8 mouse cellular contexts compared by ENCODE assay signal in genomic region chr2:164075088-164075487, GRCm38 (mm10). TPM values are rescaled to one million over a fixed set of nuclear protein-coding genes. Genes with fewer than 3 reads are reported as not detected.
DNase-seq lines count a peak whose midpoint lies in the region; ATAC-seq and TF ChIP-seq lines count a peak whose summit lies in the region.

No protein-coding gene starts in this region.

- peak overlapping the region; percentile 98 for H3K4me3 ChIP-seq in lung, adult 2 months (replicated peaks; ENCODE audit: extremely low read depth, low read depth, low read length)
- H3K4me3 ChIP-seq in forebrain, embryonic 16.5 days (replicated peaks; ENCODE audit: low read length), result peak overlapping the region; percentile 97
- H3K4me3 ChIP-seq in liver, embryonic 16.5 days (ENCODE audit: low read depth, low read length), result peak overlapping the region; percentile 93
- H3K4me3 ChIP-seq in olfactory bulb, adult 2 months (ENCODE audit: insufficient read depth, low read depth, low read length), result peak overlapping the region; percentile 23; the same call in 1 of the 2 replicates

- TF ChIP-seq CTCF in lung, adult 2 months (IDR thresholded peaks at IDR 0.05; ENCODE audit: insufficient read depth, low read length), result no peak
- TF ChIP-seq CTCF in olfactory bulb, adult 2 months (IDR thresholded peaks at IDR 0.05; ENCODE audit: insufficient read depth, low read depth, low read length), result no peak

- H3K4me1 ChIP-seq in lung, adult 2 months (ENCODE audit: control insufficient read depth, insufficient read depth, low read length), result peaks cover 4% of the 10 kb centered on the region; the same call in 1 of the 2 replicates
- peaks cover 13% of the 10 kb centered on the region for H3K4me1 ChIP-seq in forebrain, embryonic 16.5 days (replicated peaks; ENCODE audit: control insufficient read depth, insufficient read depth, low read length)
- peaks cover 28% of the 10 kb centered on the region for H3K4me1 ChIP-seq in liver, embryonic 16.5 days (ENCODE audit: control insufficient read depth, low read depth, low read length)
- H3K4me1 ChIP-seq in olfactory bulb, adult 2 months (ENCODE audit: control insufficient read depth, insufficient read depth, low read length), result no peaks in the 10 kb centered on the region

- TF ChIP-seq POLR2A in lung, adult 2 months (IDR thresholded peaks at IDR 0.05; ENCODE audit: borderline replicate concordance, extremely low read depth, low read depth, low read length), result no peak
- no peak for TF ChIP-seq POLR2A in olfactory bulb, adult 2 months (IDR thresholded peaks at IDR 0.05; ENCODE audit: insufficient read depth, low read depth, low read length)

- no peak overlapping the region for H3K9ac ChIP-seq in forebrain, embryonic 16.5 days (replicated peaks; ENCODE audit: low read depth, low read length)
- peak overlapping the region; percentile 78 for H3K9ac ChIP-seq in liver, embryonic 16.5 days (ENCODE audit: low read depth, low read length)

- ATAC-seq in forebrain, embryonic 16.5 days, result no peak
- no peak for ATAC-seq in liver, embryonic 16.5 days (ENCODE audit: low read depth)

- H3K4me2 ChIP-seq in forebrain, embryonic 16.5 days (ENCODE audit: low read length), result peak overlapping the region; percentile 94
- peak overlapping the region; percentile 83 for H3K4me2 ChIP-seq in liver, embryonic 16.5 days (ENCODE audit: low read depth, low read length)

- intact Hi-C loops in left cerebral cortex, postnatal 14 days (cut with DNase I), result no loop called here

- H3K36me3 ChIP-seq in forebrain, embryonic 16.5 days (ENCODE audit: control insufficient read depth, insufficient read depth), result no peaks in the 10 kb centered on the region
- peaks cover 3% of the 10 kb centered on the region; the same call in 1 of the 2 replicates for H3K36me3 ChIP-seq in liver, embryonic 16.5 days (ENCODE audit: control insufficient read depth, insufficient read depth)

- H3K9me3 ChIP-seq in forebrain, embryonic 16.5 days (ENCODE audit: control insufficient read depth, low read length), result no peaks in the 10 kb centered on the region
- no peaks in the 10 kb centered on the region for H3K9me3 ChIP-seq in liver, embryonic 16.5 days (replicated peaks; ENCODE audit: control insufficient read depth, low read length)

- no peaks in the 10 kb centered on the region for H3K27me3 ChIP-seq in forebrain, embryonic 16.5 days (replicated peaks; ENCODE audit: control insufficient read depth, insufficient read depth, low read length)
- no peaks in the 10 kb centered on the region for H3K27me3 ChIP-seq in liver, embryonic 16.5 days (ENCODE audit: control insufficient read depth, insufficient read depth, low read depth, low read length)

- WGBS in lung, adult 2 months, result 10% methylated on average over 5 of the region's 5 CpGs
- WGBS in forebrain, embryonic 16.5 days, result 47% methylated on average over 5 of the region's 5 CpGs
- WGBS in liver, embryonic 16.5 days (ENCODE audit: insufficient replicate concordance), result 14% methylated on average over 5 of the region's 5 CpGs
- 25% methylated on average over 5 of the region's 5 CpGs for WGBS in olfactory bulb, adult 2 months

- H3K27ac ChIP-seq in forebrain, embryonic 16.5 days (ENCODE audit: low read length), result no peak overlapping the region
- no peak overlapping the region; the same call in 1 of the 2 replicates for H3K27ac ChIP-seq in liver, embryonic 16.5 days (ENCODE audit: low read length)
- no peak overlapping the region for H3K27ac ChIP-seq in olfactory bulb, adult 2 months (ENCODE audit: insufficient read depth, low read depth, low read length)

- no peak for DNase-seq in lung, adult 2 months
- DNase-seq in lung, postnatal 10 days, result no peak
- DNase-seq in left cerebral cortex, postnatal 14 days (ENCODE audit: low spot score in 2 of 2), result no peak
- DNase-seq in right cerebral cortex, adult 18-20 months, result no peak
- no peak for DNase-seq in layer of hippocampus, postnatal 14 days (ENCODE audit: low spot score in 2 of 2)

RNA-seq across cellular contexts. Expression of gene Tomm34, which starts 4.1 kb away (rescaled TPM):
- 43.5 and 48.8 TPM in 2 replicates for polyA plus RNA-seq in lung, adult 2 months (2012; rRNA removed)
- polyA plus RNA-seq in forebrain, embryonic 16.5 days (2015; fragmentation: Nextera tagmentation; extraction: Ambion mirVana), result 58.4 and 61.0 TPM in 2 replicates
- polyA plus RNA-seq in liver, embryonic 16.5 days (2015; fragmentation: Nextera tagmentation; extraction: Ambion mirVana), result 16.2 and 16.9 TPM in 2 replicates
- not detected in 2 replicates for polyA plus RNA-seq in olfactory bulb, adult 2 months (2012; ENCODE audit: insufficient read depth, insufficient read length, low replicate concordance, missing spikeins)
- total RNA-seq in left cerebral cortex, postnatal 14 days (2021), result 10 to 100 TPM; 40.8 to 43.6 TPM
- 10 to 100 TPM; 55.3 to 58.4 TPM for total RNA-seq in layer of hippocampus, postnatal 14 days (2021)

RNA-seq across cellular contexts. Expression of gene Stk4, which starts 5.0 kb away (rescaled TPM):
- polyA plus RNA-seq in lung, adult 2 months (2012; rRNA removed), result 22.0 and 31.3 TPM in 2 replicates
- polyA plus RNA-seq in forebrain, embryonic 16.5 days (2015; fragmentation: Nextera tagmentation; extraction: Ambion mirVana), result 31.3 and 34.7 TPM in 2 replicates
- polyA plus RNA-seq in liver, embryonic 16.5 days (2015; fragmentation: Nextera tagmentation; extraction: Ambion mirVana), result 12.8 and 14.0 TPM in 2 replicates
- polyA plus RNA-seq in olfactory bulb, adult 2 months (2012; ENCODE audit: insufficient read depth, insufficient read length, low replicate concordance, missing spikeins), result 150 TPM in 1 of 2 replicates, not detected in the other
- 10 to 100 TPM; 32.2 to 35.6 TPM for total RNA-seq in left cerebral cortex, postnatal 14 days (2021)
- 10 to 100 TPM; 41.5 to 43.0 TPM for total RNA-seq in layer of hippocampus, postnatal 14 days (2021)

RNA-seq across cellular contexts. Expression of gene Pabpc1l, which starts 49.8 kb away (rescaled TPM):
- 0.40 and 0.50 TPM in 2 replicates for polyA plus RNA-seq in lung, adult 2 months (2012; rRNA removed)
- polyA plus RNA-seq in forebrain, embryonic 16.5 days (2015; fragmentation: Nextera tagmentation; extraction: Ambion mirVana), result 2.3 and 3.7 TPM in 2 replicates
- 0.20 and 0.34 TPM in 2 replicates for polyA plus RNA-seq in liver, embryonic 16.5 days (2015; fragmentation: Nextera tagmentation; extraction: Ambion mirVana)
- polyA plus RNA-seq in olfactory bulb, adult 2 months (2012; ENCODE audit: insufficient read depth, insufficient read length, low replicate concordance, missing spikeins), result not detected in 2 replicates
- 1 to 10 TPM in 1 of 2 experiments, under 1 TPM in 1; 0.72 to 1.0 TPM for total RNA-seq in left cerebral cortex, postnatal 14 days (2021)
- 1 to 10 TPM in 1 of 2 experiments, under 1 TPM in 1; 0.69 to 1.7 TPM for total RNA-seq in layer of hippocampus, postnatal 14 days (2021)

Comparison
In these comparisons a context has a peak if more than half of its experiments do, and no peak if none do; other contexts are left out.
1. H3K4me3 ChIP-seq: peak in every context shown above with its lines; median percentile 98 in lung, adult 2 months; 97 in forebrain, embryonic 16.5 days; 93 in liver, embryonic 16.5 days; 23 in olfactory bulb, adult 2 months.
2. RNA of gene Tomm34, which starts 4.1 kb away (polyA plus RNA-seq): 58.4 to 61.0 TPM in forebrain, embryonic 16.5 days, 43.5 to 48.8 TPM in lung, adult 2 months and 16.2 to 16.9 TPM in liver, embryonic 16.5 days; not detected in olfactory bulb, adult 2 months; every median in the first group is over 10 times any median in the second.